Mouse (Mus musculus) liver, embryonic 14.5 days (tissue): ENCODE measurements at regions not wholly inside any gene's neighbourhood (a gene's known extent, or its start where the extent isn't known, plus 50 kb on each side); places are given as distances from the start of the nearest gene placed in this dataset.

Experiments used
- ATAC-seq: fragments of 200-750 bp; cut with Nextera tagmentation; 2 replicates; pipeline ENCODE4 v1.8.0; 2017; ENCODE audit warnings: moderate number of reproducible peaks, mild to moderate bottlenecking, moderate library complexity; ENCODE audit not compliant: insufficient read depth
- DNase-seq, 3 experiments: peaks; one replicate each; pipeline ENCODE4 v3.0.0-alpha.2; 2012 to 2013; ENCODE audit warnings: low read depth in 3 of 3, low spot score in 3 of 3
- H3K27ac ChIP-seq: fragments of 300-500 bp; sonication (generic); 2 replicates; pipeline ENCODE4 v1.5.1; 2014; ENCODE audit warnings: moderate library complexity, mild to moderate bottlenecking, control low read depth, inconsistent platforms
- H3K27me3 ChIP-seq: fragments of 300-500 bp; sonication (generic); 2 replicates; pipeline ENCODE4 v1.6.1; 2014; ENCODE audit warnings: mild to moderate bottlenecking, low read length, moderate library complexity; ENCODE audit not compliant: control insufficient read depth, insufficient read depth
- H3K36me3 ChIP-seq: fragments of 300-500 bp; sonication (generic); replicated peaks from 2 replicates; pipeline ENCODE4 v1.6.1; 2014; ENCODE audit warnings: low read depth; ENCODE audit not compliant: control insufficient read depth, insufficient read depth
- H3K4me1 ChIP-seq, 2 experiments: fragments of 200-500 bp in 1 of 2; fragments of 300-500 bp in 1 of 2; sonication (generic) in 1 of 2; replicated peaks; 2 replicates each; pipeline ENCODE4 v1.6.1; 2012 to 2014; ENCODE audit warnings: antibody characterized with exemption in 1 of 2, inconsistent platforms in 1 of 2, low read length in 1 of 2; ENCODE audit not compliant: control insufficient read depth in 2 of 2, insufficient read depth in 2 of 2
- H3K4me2 ChIP-seq: fragments of 300-500 bp; sonication (generic); 2 replicates; pipeline ENCODE4 v1.6.1; 2014; ENCODE audit warnings: low read depth, mild to moderate bottlenecking, control low read depth, moderate library complexity
- H3K4me3 ChIP-seq, 2 experiments: fragments of 200-500 bp in 1 of 2; fragments of 300-500 bp in 1 of 2; sonication (generic) in 1 of 2; 2 replicates each; pipeline ENCODE4 v1.5.1; 2012 to 2014; ENCODE audit warnings: low read depth in 2 of 2, low read length in 2 of 2, mild to moderate bottlenecking in 2 of 2, control low read depth in 1 of 2, inconsistent platforms in 1 of 2, moderate library complexity in 1 of 2; ENCODE audit not compliant: insufficient read depth in 1 of 2
- H3K9ac ChIP-seq: fragments of 300-500 bp; sonication (generic); replicated peaks from 2 replicates; pipeline ENCODE4 v1.6.1; 2014; ENCODE audit warnings: mild to moderate bottlenecking, control low read depth, moderate library complexity
- H3K9me3 ChIP-seq: fragments of 300-500 bp; sonication (generic); 2 replicates; pipeline ENCODE4 v1.6.1; 2016; ENCODE audit warnings: low read length, mixed read lengths; ENCODE audit not compliant: control insufficient read depth
- CTCF ChIP-seq: IDR thresholded peaks from 2 replicates; pipeline ENCODE4 v1.5.1; 2016; ENCODE audit warnings: antibody characterized with exemption, low read depth, control low read depth
- EP300 ChIP-seq: IDR thresholded peaks from 2 replicates; pipeline ENCODE4 v1.6.1; 2016; ENCODE audit warnings: antibody characterized with exemption, low read depth
- WGBS: fragments of 180-500 bp; shearing (Covaris S2); extraction: QIAGEN DNeasy Blood & Tissue Kit; methylation state at CpG from one replicate; pipeline ENCODE4 v1.1.7; 2014; ENCODE audit not compliant: insufficient replicate concordance; 5-methylcytosine and 5-hydroxymethylcytosine counted together

DNA sequence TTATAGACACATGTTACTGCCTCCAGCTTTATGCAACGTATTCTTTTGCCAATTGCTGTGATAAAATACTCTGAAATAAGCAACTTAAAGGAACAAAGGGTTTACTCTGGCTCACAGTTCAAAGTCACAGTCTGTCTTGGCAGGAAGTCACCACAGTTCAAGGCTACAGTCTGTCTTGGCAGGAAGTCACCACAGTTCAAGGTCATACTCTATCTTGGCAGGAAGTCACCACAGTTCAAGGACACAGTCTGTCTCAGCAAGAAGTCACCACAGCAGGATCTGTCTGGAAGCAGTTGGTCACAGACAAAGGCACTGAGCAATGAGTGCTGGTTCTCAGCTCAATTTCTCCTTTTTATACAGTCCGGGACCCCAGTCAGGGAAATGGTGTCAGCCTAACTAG is 147.4 kb downstream of the Pxdc1 start:
- TF ChIP-seq EP300 (no peak), CTCF (no peak)
- Histone ChIP-seq H3K9ac (no peak overlapping the region), H3K27me3 (no peaks in the 10 kb centered on the region), H3K27ac (no peak overlapping the region), H3K4me2 (no peak overlapping the region), H3K4me1 (no peaks in the 10 kb centered on the region), H3K4me3 (no peak overlapping the region), H3K9me3 (no peaks in the 10 kb centered on the region), H3K36me3 (no peaks in the 10 kb centered on the region)
- WGBS = 60% methylated on average over 2 of the region's 2 CpGs
- no peak for DNase-seq
- no peak for ATAC-seq

GRCm38 (mm10) chr13:34504879-34505278 is 148.4 kb downstream of the Pxdc1 start:
- DNase-seq (no peak), ATAC-seq (no peak)
- H3K9ac ChIP-seq = no peak overlapping the region
- no peaks in the 10 kb centered on the region for H3K4me1 ChIP-seq
- H3K27me3 ChIP-seq = no peaks in the 10 kb centered on the region
- WGBS = 59% methylated on average over 3 of the region's 3 CpGs
- no peak overlapping the region for H3K4me2 ChIP-seq
- TF ChIP-seq EP300 = no peak
- no peak for TF ChIP-seq CTCF
- H3K27ac ChIP-seq = no peak overlapping the region
- H3K4me3 ChIP-seq = no peak overlapping the region
- H3K9me3 ChIP-seq = no peaks in the 10 kb centered on the region
- no peaks in the 10 kb centered on the region for H3K36me3 ChIP-seq

DNA sequence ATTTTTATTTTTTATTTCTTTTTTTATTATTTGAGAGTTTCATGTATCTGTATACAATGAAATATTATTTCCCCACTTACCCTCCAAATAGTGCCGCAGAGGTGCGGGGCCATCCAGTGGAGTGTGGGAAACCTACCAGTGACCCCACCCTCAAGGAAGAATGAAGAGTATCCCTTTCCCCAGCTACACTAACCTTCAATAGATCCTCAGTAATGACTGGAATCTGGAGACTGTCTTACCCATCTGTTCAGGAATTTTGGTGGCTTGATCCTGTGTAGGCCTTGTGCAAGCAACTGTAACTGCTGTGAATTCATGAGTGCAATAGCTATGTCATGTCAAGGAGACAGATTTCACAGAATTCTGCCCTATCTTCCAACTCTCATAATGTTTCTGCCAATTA is 153.9 kb upstream of the Slc22a23 start:
- ATAC-seq = no peak

GRCm38 (mm10) chr13:34497667-34498066 is 152.7 kb upstream of the Slc22a23 start:
- H3K4me2 ChIP-seq = no peak overlapping the region
- DNase-seq (no peak), ATAC-seq (no peak)
- no peaks in the 10 kb centered on the region for H3K27me3 ChIP-seq
- H3K36me3 ChIP-seq = no peaks in the 10 kb centered on the region
- H3K9me3 ChIP-seq = no peaks in the 10 kb centered on the region
- TF ChIP-seq CTCF (no peak), EP300 (no peak)
- H3K4me3 ChIP-seq = no peak overlapping the region
- no peak overlapping the region for H3K9ac ChIP-seq
- no peak overlapping the region for H3K27ac ChIP-seq
- WGBS = 59% methylated on average over 3 of the region's 3 CpGs
- no peaks in the 10 kb centered on the region for H3K4me1 ChIP-seq

More for the DNA sequence above, 153.9 kb upstream of the Slc22a23 start:
- Histone ChIP-seq H3K9me3 (no peaks in the 10 kb centered on the region), H3K27me3 (no peaks in the 10 kb centered on the region), H3K4me2 (no peak overlapping the region), H3K4me1 (no peaks in the 10 kb centered on the region), H3K9ac (no peak overlapping the region), H3K36me3 (no peaks in the 10 kb centered on the region), H3K27ac (no peak overlapping the region), H3K4me3 (no peak overlapping the region)
- WGBS = 88% methylated on average over 2 of the region's 2 CpGs
- TF ChIP-seq CTCF (no peak), EP300 (no peak)
- no peak for DNase-seq

GRCm38 (mm10) chr13:34484831-34485230 is 139.8 kb upstream of the Slc22a23 start:
- H3K36me3 ChIP-seq = no peaks in the 10 kb centered on the region
- ATAC-seq (no peak), DNase-seq (no peak)
- TF ChIP-seq CTCF (no peak), EP300 (no peak)
- H3K27ac ChIP-seq = no peak overlapping the region
- no peaks in the 10 kb centered on the region for H3K27me3 ChIP-seq
- no peak overlapping the region for H3K4me3 ChIP-seq
- no peak overlapping the region for H3K9ac ChIP-seq
- WGBS = 68% methylated on average over 1 of the region's 1 CpGs
- no peak overlapping the region for H3K4me2 ChIP-seq
- H3K9me3 ChIP-seq = no peaks in the 10 kb centered on the region
- no peaks in the 10 kb centered on the region for H3K4me1 ChIP-seq

DNA sequence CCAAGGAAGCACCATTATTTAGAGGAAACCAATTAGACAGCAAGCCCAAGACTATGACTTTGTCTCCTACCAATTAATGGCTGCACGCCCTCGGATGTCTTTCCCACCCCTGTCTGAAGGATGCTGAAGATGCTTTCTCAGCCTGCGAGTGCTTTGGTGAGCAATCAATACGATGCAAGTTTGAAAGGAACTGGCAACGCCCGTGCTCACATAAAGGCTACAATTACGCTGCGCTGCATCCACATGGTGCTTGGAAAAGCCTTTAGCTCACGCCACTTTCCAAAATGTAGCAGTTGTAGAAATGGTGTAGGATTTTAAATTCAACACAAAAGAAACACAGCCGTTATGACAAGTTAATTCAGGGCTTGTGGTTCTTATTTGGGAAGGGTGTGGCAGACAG is 136.5 kb upstream of the Slc22a23 start:
- Histone ChIP-seq H3K4me3 (no peak overlapping the region), H3K36me3 (no peaks in the 10 kb centered on the region), H3K9me3 (no peaks in the 10 kb centered on the region), H3K27me3 (no peaks in the 10 kb centered on the region), H3K4me2 (no peak overlapping the region), H3K27ac (no peak overlapping the region), H3K4me1 (no peaks in the 10 kb centered on the region), H3K9ac (no peak overlapping the region)
- 65% methylated on average over 10 of the region's 10 CpGs for WGBS
- no peak for TF ChIP-seq CTCF
- no peak for TF ChIP-seq EP300
- no peak for DNase-seq
- no peak for ATAC-seq
